Mouse (Mus musculus) R1 (cell line): ENCODE measurements around the gene Lrrc29.
A peak's percentile ranks its signal among the peaks of the same experiment; 100 is the strongest.

Experiments
- DNase-seq: peaks from one replicate; pipeline ENCODE4 v3.0.0-alpha.2; 2018; ENCODE audit warnings: low read depth, low spot score

The Lrrc29 gene

GRCm38 (mm10) chr8:105266775-105267174, 59.3 kb downstream of the Lrrc29 start:
- DNase-seq: peak; percentile 53

GRCm38 (mm10) chr8:105265128-105265527, 61.0 kb downstream of the Lrrc29 start:
- DNase-seq: peak; percentile 82

- peak; percentile 50 for DNase-seq
These were observed 61.8 kb downstream of the Lrrc29 start, which contains the start of the genes Tradd and Fbxl8 for GRCm38 (mm10) chr8:105264024-105264982. Tradd (minus strand) TSS chr8:105264609. Fbxl8 (plus strand) TSS chr8:105264648.

- DNase-seq: no peak
These were observed 62.7 kb downstream of the Lrrc29 start for GRCm38 (mm10) chr8:105263244-105263912.
